Mouse (Mus musculus) left cerebral cortex, adult 8-10 months (tissue): Measurements from ENCODE around the gene Ccdc97. TPM values are rescaled to one million over a fixed set of nuclear protein-coding genes. Genes with fewer than 3 reads are reported as not detected.
"Not testable (repeated sequence)": the region's sequence is repeated elsewhere in the genome, so short reads cannot be mapped to it uniquely, and the experiment has no call there.

Experiments used
- DNase-seq, 2 experiments: peaks; one replicate each; pipeline ENCODE4 v3.0.0; 2022; ENCODE audit warnings: low spot score in 2 of 2
- total RNA-seq, 4 experiments: library from RNA; stranded (reverse); gene quantifications; 2 replicates each; pipeline ENCODE4 v1.2.4; 2022

Ccdc97 gene
- total RNA-seq: 10 to 100 TPM; 57.8 to 60.7 (median 58.4) TPM

DNA sequence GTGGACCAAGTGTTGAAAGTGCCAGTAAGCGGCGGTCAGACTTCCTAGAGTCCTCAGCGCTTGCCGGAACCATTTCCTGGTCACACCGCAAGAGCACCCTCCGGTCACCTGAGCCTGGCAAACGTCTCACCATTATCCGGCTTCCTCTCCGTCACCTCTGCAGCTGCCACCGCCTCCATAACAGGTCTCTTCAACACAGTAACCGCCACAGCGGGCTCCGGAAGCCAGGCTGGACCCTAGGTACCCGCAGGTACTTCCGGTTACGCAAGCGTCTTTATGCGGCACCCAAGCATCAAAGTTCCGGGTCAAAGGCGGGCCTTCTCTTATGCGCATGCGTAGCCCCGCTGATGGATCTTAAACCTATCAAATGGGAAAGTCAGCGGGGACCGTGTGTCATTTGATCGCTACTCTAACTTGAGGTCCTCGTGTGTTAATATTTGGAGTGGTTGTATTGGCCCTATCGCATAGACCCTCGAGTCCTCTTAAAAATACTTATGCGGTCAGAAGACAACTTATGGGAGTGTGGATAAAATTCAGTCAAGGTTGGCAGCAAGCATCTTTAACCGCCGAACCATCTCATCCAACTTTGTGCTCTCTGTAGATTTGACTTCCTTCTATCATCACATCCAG lies at the start of gene Ccdc97:
TSS of gene Ccdc97 (minus strand) at position 301 of the 630 bp plus-strand sequence.
- peak; percentile 89 to 94 for DNase-seq

GRCm38 (mm10) chr7:25768229-25768628 lies 49.3 kb upstream of the Ccdc97 start:
- DNase-seq: no peak

- DNase-seq: no peak
Measured at GRCm38 (mm10) chr7:25766108-25766507, 47.2 kb upstream of the Ccdc97 start.

DNA sequence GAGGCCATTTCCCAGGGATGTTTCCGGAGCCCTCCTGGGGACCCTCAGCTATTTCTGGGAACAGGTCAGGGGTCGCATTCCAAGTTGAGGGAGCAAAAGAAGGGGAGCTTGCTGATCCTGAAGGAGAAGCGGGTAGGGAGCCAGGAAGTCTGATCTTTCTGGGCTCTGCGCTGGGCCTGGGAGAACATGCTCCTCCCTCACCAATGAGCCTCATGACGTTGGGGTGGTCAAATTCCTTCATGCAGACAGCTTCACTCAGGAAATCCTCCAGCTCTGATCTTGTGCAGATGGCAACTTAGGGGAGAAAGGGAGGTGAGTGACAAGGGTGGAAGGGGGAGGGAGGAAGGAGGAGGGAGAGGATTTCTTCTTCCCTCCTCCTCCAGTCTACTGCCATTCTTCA lies 45.3 kb upstream of the Ccdc97 start:
- no peak for DNase-seq

DNA sequence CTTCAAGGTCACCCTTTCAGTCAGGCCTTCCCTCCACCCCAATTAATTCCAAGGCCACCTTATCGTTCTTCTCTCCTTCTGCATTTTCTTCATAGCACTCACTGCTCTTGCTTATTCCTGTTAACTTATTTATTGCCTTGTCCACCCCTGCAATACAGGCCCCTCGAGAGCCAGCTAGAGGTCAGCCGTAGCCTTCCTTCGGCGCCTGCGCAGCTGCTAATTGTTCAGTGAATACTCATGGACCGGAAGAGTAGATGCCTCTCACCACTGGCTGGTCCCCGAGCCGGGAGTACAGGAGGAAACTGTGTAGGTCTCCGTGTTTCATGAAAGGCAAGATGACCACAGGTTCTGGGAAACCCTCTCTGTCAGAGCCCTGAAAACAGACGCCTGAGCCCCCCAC lies 44.8 kb upstream of the Ccdc97 start:
- no peak for DNase-seq

DNA sequence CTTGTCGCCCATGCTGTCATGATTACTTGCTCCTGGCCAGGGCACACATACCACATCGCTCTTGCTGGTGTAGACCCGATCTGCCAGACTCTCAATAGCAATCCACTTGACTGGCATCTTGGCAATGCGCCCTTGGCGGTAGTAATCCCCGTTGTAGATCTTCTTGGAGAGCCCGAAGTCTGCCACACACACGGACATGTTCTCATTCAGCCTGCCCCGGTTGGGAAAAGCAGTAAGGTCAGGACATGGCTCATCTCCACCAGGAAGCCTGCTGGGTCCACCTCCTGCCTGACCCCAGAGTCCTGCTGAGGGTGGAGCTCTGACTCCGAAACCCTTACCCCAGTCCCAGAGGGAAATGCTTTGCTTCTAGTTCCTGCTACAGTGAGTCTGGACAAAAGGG lies 42.5 kb upstream of the Ccdc97 start:
- DNase-seq: no peak

DNA sequence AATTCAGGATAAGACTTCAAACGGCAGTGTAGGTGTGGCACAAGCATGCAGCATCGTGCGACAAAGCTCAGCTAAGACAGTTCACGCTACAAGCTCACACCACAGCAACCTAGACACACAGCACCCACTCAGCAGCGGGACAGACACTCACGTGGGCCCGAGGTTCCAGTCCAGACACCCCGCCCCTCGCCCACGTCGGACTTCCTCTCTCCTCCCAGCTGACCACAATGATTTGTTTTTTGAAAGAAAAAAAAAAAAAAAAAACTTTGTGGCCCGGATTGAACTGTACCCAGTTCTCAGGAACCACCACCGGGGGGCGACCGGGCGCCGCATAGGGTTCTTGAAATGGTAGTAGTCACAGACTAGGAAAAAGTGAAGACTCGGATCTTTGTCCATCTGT lies 37.1 kb upstream of the Ccdc97 start:
- DNase-seq: peak; percentile 81 to 88

DNA sequence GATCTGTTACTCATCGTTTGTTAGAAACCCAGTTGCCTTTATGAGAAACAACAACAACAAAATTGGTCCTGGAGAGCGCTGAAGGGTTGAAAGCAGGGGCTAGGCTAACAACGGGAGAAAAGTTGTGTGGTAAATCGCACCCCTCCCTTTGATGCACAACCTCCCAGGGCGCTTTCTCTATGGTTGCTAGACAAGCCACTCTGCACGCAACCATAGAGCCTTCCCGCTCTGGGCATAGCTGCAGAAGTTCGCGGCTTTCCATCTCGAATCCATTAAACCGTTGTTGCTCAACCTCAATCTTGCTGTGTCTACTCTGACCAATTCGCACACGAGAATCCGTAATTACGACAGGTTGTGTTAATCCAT lies 36.6 kb upstream of the Ccdc97 start:
- no peak for DNase-seq

GRCm38 (mm10) chr7:25754738-25755467 lies 36.0 kb upstream of the Ccdc97 start, which contains the start of gene Hnrnpul1:
Hnrnpul1 (minus strand) TSS chr7:25754757.
- DNase-seq: peak; percentile 99

DNA sequence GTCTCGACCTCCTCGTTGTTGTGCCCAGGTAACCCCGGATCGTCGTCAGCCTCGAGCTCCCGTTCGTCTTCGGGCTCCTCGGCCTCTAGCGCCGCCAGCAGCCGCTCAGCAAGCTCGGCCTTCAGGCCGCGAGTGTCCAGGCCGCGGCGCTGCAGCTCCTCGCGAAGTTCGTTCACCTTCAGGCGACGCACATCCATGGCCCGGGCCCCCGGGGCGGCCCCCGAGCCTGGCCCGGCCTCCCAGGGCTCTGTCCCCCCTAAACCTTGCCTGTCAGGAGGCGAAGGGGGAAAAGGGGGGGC lies 35.5 kb upstream of the Ccdc97 start:
- DNase-seq: no peak

DNA sequence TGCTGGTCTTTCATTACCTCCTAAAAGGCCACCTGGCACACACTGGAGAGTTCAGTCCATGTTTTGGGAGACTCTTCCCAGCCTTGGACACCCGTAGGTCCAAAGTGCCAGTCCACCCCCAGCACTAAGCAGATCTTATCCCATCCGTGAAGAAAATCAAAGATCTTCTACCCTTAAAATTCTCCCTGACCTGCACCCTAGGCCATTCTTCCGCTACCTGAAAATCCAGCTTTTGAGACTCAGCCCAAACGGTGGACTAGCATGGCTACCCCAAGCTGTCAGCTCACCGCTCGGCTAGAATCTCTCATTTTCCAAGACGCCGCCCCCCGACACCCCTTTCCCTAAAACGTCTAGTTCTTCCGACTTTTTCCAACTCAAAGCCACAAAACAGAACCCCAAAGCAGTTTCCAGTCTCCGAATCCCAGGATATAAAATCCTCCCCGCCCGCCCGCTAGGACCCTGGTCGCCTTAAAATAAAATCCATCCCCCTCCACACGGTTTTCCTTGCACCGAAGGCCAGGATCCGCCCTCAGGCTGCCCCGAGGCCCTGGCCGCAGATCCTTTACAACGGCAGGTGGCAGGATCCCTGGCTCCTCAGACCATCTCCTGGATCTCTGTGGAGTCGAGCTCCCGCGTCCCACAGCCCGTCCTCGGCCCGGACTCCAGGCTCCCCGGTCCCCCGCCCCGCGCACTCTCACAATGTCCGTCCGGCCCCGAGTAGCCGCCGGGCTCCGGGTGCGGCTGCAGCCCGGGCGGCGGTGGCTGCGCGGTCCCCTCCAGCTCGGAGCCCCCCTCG lies 35.0 kb upstream of the Ccdc97 start:
- no peak for DNase-seq

DNA sequence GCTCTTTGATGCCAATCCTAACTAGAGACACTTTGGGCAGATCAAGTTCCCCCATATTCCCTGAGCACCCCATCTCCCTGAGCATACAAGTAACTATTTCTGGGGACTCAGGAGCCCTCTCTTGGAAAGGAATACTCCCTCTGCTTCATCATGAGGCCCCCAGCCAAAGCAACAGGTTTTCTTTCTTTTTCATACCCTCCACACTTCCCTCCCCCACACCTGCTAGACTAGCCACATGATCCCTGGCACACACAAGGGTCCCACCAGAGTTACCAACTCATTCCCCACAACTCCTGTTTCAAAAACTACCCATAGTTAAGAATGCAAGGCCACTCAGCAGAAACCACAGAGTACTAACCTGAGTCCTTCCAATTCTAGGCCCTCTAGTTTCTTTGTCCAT lies 34.2 kb upstream of the Ccdc97 start:
- DNase-seq: no peak

- DNase-seq: no peak
Measured at GRCm38 (mm10) chr7:25746844-25747243, 28.0 kb upstream of the Ccdc97 start.

- no peak for DNase-seq
Measured at GRCm38 (mm10) chr7:25738277-25738676, 19.4 kb upstream of the Ccdc97 start.

- no peak for DNase-seq
Measured at GRCm38 (mm10) chr7:25736920-25737319, 18.0 kb upstream of the Ccdc97 start.

DNA sequence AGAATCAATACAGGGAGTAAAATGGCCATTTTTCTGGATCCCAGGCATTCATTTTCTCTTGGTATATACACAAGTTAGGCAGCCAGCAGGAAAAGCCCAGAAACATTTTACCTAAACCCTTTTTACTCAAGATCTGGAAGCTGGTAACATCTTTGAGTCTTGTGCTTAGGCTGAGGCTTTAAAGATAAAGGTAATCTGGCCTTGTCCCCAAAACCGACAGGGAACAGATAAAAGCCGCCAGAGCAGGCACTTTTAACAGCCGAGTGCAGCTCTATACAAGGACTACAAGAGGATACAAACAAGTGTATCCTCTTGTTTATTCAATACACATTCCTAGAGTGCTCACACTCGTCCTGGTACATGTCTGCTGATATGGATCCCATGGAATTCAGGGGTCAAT lies 16.1 kb upstream of the Ccdc97 start:
- DNase-seq: no peak

DNA sequence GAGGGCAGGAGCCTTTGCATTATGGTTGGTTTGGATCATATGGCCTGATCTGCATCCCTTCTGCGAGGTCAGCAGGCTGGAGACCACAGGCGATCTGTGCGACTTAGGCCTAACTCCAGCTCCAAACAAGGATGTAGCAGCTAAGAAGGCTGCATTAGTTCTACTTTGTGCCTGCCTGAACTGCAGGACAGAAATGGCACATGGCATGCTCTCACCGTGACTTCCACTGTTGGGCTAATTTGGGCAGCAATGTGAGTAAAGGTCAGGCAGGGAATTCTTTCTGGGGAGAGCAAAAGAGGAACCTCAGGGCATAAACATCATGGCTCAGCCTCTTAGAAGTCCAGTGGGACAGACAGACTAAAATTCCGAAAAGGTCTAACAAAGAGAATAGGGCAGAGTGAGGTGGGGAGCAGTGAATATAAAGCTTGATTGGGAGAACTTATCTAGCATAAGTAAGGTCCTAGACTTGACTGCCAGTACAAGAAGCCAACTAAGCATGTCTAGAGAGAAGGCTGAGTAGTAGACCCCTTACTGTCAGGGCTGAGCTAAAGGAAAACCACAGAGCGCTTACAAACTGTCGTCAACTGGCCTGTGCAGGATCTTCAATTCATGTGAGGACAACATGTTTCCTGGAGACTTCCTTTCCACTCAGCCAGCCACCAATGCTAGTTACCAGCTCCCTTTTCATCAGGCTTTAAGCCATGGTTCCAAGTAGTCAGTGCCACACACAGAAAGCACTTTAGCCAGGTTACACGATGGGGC lies 12.6 kb upstream of the Ccdc97 start:
- DNase-seq: no peak

- DNase-seq: no peak
Measured at GRCm38 (mm10) chr7:25729862-25730261, 11.0 kb upstream of the Ccdc97 start.

GRCm38 (mm10) chr7:25729396-25729795 lies 10.5 kb upstream of the Ccdc97 start:
- no peak for DNase-seq

DNA sequence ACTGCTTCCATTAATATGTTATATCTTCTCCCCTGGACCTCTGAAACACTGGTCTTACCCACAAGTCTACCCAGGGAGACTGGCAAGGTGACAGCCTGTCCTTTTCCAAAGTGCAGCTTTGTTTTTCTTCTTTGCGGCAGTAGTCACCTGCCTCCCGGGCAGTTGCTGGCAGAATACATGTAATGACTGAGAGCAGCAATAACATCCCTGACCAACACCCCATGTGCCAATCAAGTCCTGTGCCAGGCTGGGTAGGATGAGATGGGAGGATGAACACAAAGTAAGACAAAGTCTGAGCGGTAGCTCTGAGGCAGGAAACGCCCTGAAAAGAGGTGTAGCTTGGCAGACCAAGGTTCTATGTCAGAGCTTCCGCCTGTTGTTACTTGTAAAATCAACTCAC lies 8.9 kb upstream of the Ccdc97 start:
- DNase-seq: no peak

DNA sequence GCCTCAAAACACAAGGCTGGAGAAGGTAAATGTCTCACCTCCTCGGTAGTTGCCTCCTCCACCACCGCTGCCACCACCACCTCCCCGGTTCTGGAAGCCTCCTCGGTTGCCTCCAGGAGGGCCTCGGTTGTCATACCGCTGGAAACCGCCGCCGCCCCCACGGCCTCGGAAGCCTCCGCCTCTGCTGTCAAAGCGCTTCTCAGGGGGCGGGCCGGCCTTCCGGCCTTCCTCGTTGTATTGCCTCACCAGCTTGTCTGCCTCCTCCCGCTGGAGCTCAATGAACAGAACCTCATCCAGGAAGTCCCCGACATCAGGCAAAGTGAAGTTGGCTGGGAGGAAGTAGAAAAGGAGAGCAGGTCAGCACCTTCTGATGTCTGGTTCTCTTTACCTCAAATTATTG lies 7.0 kb upstream of the Ccdc97 start:
- DNase-seq: no peak

DNA sequence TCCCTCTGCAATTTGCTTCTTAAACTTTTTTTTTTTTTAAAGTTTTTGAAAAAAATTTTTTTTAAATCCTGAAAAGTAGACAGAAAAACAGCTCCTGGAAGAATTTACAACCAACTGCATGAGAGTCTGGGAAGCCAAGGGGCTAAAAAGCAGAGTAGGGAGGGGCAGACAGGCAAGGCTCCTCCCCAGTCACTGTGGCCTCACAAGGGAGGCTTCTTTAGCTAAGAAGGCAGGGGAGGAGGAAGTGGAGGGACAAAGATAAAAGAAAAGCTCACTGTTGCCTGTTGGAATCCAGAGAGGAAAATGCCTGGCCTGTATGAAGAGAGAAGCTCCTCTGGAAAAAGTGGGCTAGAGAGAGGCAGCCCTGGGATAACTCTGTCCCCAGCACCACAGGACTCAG lies 2.9 kb upstream of the Ccdc97 start:
- not testable (repeated sequence) for DNase-seq
